8 mouse cellular contexts compared by ENCODE assay signal in the genomic region with DNA sequence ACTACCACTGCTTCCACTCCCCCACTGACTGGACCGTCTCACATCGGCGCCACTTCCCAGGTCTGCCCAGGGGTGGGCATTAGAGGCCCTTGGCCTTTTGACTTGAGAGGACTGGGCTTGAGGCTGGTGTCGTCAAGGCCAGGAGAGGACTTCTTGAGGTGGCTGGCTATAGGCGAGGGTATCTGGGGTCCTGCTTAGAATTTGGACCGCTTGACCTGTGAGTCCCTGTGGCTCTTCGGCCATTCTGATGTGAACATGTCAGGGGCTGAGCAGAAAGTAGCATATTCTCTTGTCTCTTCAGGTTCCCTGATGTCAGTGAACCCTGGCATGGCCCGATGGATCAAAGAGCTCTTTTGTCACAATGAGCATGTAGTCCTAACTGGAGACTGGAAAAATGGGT.
A peak's percentile ranks its signal among the peaks of the same experiment; 100 is the strongest.
DNase-seq lines count a peak whose midpoint lies in the region; TF ChIP-seq lines count a peak whose summit lies in the region.
"Not testable (repeated sequence)": the region's sequence is repeated elsewhere in the genome, so short reads cannot be mapped to it uniquely, and the experiment has no call there.

No protein-coding gene starts in this region.

- not testable (repeated sequence) for H3K27ac ChIP-seq in gastrocnemius, adult 2 months

- TF ChIP-seq CTCF in gastrocnemius, adult 2 months (IDR thresholded peaks at IDR 0.05) = not testable (repeated sequence)

- peak; percentile 34 for DNase-seq in NIH3T3 (ENCODE audit: low read depth)
- peak; percentile 87 for DNase-seq in cerebellum, adult 9-11 months
- DNase-seq in gastrocnemius, adult 2 months = peak; percentile 76
- peak; percentile 72 to 77 for DNase-seq in heart, postnatal 36 days
- peak; percentile 76 to 83 for DNase-seq in layer of hippocampus, postnatal 10 days (ENCODE audit: low spot score in 2 of 2)
- peak; percentile 73 to 85 for DNase-seq in lung, adult 18-20 months
- peak; percentile 83 for DNase-seq in right cerebral cortex, adult 18-20 months
- peak; percentile 81 to 84 for DNase-seq in thymus, postnatal 10 days (ENCODE audit: low spot score in 2 of 2)

- not testable (repeated sequence) for H3K4me3 ChIP-seq in gastrocnemius, adult 2 months

- intact Hi-C loops in gastrocnemius, adult 2 months (cut with DNase I); heart, postnatal 36 days (cut with DNase I): not testable (repeated sequence)

Comparison
In these comparisons a context has a peak if more than half of its experiments do, and no peak if none do; other contexts are left out.
1. DNase-seq: peak in every context shown above with its lines; median percentile 87 in cerebellum, adult 9-11 months; 83 in right cerebral cortex, adult 18-20 months; 82 in thymus, postnatal 10 days; 80 in layer of hippocampus, postnatal 10 days; 79 in lung, adult 18-20 months; 76 in gastrocnemius, adult 2 months; 74 in heart, postnatal 36 days; 34 in NIH3T3.